Mouse (Mus musculus): ENCODE measurements at regions not wholly inside any gene's neighbourhood (a gene's known extent, or its start where the extent isn't known, plus 50 kb on each side); places are given as distances from the start of the nearest gene placed in this dataset.

DNA sequence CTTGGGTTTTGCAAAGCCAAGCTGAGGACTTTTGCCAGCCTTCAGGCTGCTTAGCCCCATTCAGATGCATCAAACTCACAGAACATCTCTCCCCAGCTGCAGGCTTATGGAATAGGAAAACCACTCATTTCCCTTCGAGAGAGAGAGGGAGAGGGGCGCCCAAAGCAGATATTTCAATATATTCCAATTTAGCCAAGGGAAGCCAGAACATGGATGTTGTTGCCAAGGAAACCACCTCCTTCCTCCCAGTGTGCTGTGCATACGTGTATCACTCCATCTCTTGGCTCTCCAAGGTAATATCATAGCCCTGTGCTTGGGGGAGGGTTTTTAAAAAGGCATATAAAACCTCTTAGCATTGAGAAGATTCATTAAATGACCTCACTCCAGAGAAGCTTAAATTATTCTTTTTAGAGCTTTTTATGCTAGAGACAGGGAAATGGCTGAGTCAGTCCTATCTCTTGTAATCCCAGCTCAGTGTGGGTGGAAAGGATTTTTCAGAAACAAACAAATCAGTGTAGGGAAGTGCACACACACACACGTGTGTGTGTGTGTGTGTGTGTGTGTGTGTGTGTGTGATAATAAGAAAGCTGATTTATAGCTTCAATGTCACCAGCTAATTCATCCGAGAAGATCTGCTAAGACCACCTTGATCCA lies 245.1 kb downstream of the Rps24 start:
- DNase-seq (ENCODE audit: low spot score in 2 of 2) = no peak

DNA sequence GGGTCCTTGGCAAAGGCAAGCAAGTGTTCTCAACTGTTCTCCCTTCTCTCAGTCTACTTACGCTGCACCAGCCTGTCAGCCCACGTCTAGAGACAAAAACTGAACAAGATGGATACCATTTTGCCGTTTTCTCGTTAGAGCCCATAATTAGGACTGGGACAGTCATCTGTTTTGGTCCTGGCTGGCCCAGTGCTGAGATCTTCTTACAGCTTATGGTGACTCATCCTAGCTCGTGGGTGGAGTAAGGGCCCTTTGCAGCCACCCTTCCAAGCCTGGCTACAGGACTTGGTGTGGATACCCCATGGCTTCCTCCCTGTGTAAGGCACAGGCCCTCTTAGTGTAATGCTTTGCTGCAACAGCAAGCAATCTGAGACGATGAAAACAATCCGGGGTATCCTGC lies 246.4 kb downstream of the Rps24 start:
- DNase-seq (ENCODE audit: low spot score in 2 of 2) = no peak

DNA sequence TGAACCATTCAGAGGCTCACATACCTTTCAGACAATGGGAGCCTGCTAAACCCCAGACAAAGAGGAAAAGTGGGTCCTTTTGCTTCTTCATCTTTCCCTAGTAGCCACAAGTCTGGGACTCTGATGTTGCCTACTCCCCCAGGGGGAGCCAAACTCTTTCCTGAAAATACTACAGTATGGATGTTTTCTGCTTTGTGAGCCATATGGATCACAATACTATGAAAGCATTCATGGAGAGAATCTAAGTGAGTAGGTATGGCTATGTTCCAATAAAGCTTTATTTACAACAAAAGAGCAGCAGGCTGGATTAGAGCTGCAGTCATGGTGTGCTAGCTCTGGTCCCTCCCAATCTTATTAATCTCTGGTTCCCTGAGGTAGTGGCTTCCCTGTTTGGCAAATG lies 251.9 kb downstream of the Rps24 start:
- DNase-seq (ENCODE audit: low spot score in 2 of 2) = no peak

- DNase-seq (ENCODE audit: low spot score in 2 of 2) = no peak
These were observed 257.5 kb downstream of the Rps24 start for GRCm38 (mm10) chr14:24744451-24744850.

GRCm38 (mm10) chr14:24745730-24746129 lies 258.8 kb downstream of the Rps24 start:
- no peak for DNase-seq (ENCODE audit: low spot score in 2 of 2)

DNA sequence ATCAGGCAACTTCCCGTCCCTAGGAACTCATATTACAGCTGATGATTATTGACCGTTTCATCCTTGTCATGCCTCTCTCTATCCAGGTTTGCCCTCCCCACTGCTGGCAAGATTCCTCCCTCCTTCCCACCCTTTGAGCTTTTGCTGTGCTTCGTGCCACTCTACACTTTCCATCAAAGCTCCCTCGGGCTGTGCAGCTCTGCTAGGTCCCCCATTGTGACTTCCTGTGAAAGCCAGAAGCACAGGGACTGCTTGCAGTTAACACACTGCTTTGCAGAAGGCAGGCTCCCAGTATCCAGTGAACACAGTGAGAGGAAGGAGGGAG lies 260.5 kb downstream of the Rps24 start:
- no peak for DNase-seq (ENCODE audit: low spot score in 2 of 2)

- DNase-seq (ENCODE audit: low spot score in 2 of 2) = no peak
These were observed 261.0 kb downstream of the Rps24 start for GRCm38 (mm10) chr14:24747796-24748496.

DNA sequence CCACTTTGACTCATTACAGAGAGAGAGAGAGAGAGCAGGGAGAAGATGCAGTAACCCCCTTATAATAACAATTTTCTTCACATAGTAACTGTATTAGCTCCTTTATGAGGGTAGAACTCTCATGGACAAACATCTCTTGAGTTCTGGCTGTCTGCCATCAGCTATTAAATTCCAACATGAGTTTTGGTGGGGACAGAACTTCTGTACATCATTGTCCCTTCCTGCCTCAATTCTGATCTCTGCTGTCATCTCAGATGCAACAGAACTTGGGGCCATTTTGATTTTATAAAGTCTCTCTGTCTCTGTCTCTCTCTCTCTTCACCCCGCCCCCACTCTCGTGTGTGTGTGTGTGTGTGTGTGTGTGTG lies 261.6 kb downstream of the Rps24 start:
- DNase-seq (ENCODE audit: low spot score in 2 of 2) = no peak

- DNase-seq (ENCODE audit: low spot score in 2 of 2) = no peak
These were observed 262.4 kb downstream of the Rps24 start for GRCm38 (mm10) chr14:24749313-24749712.

GRCm38 (mm10) chr14:24751227-24751626 lies 264.3 kb downstream of the Rps24 start:
- no peak for DNase-seq (ENCODE audit: low spot score in 2 of 2)

DNA sequence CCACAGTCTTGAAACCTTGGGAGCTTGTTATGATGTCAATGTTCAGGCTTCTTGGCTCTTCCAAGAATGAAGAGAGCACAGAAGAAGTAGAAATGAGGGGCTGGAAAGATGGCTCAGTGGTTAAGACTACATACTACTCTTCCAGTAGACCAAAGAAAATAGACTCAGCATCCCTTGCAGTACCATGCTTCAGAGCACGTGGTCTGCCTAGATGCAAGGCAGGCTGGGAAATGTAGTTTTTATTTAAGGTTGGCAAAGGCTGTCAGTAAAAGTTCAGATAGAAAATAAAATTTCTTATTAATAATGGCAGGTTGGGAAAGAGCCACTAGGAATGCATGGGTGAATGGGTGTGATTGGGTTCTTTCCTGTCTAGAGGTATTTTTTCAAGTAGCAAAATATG lies 267.8 kb downstream of the Rps24 start:
- no peak for DNase-seq (ENCODE audit: low spot score in 2 of 2)

DNA sequence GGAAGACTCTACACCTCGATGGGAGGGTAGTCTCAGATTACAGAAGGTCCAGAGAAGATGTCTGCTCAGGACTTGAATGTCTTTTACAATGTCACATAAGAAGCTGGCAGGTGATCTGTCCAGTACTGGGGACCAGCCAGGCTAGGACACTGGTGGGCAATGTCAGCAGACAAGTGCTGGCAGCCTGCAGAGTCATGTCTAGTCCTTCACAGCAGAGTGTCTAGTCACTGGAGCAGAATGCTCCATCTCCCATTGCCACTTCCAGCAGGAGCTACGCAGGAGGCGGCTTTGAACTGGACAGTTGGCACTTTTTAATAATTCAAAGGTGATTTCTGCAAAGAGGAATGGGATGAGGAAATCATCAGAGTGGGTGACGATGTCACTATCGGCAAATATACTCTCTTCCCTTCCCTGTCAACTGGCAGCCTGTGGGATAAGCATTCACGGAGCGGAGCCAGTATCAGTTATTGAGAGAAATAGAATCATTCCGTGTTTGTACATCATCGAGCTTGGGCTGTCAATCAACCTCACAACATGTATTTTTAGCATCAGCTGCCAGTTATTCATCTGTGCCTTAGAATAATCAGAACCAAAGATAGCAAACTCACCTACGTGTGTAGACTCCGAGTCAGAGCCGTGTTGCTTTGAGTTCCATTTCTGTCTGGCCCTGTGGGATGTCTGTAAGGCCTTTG lies 268.6 kb downstream of the Rps24 start:
- DNase-seq (ENCODE audit: low spot score in 2 of 2) = peak in 1 of 2 experiments; percentile 51

DNA sequence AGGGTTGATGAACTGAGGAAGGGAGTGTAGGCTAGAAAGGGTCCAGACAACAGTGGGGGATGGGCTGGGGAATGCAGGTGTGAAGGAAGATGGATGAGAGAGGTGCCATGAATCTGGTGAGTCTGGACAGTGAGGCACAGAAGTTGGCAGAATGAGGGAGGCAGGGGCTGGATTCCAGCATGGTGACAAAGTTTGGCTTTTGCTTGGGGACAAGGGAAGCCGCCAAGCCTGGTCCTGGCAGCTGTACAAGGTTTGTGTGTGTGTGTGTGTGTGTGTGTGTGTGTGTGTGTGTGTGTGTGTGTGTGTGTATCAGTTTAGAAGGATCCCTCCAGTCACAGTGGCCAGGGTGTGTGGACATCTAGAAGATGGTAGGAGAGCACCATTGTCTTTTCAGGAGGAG lies 270.4 kb downstream of the Rps24 start:
- DNase-seq (ENCODE audit: low spot score in 2 of 2) = peak; percentile 53 to 64

GRCm38 (mm10) chr14:24757843-24758242 lies 270.9 kb downstream of the Rps24 start:
- no peak for DNase-seq (ENCODE audit: low spot score in 2 of 2)

- no peak for DNase-seq (ENCODE audit: low spot score in 2 of 2)
These were observed 274.0 kb downstream of the Rps24 start for GRCm38 (mm10) chr14:24760926-24761325.

DNA sequence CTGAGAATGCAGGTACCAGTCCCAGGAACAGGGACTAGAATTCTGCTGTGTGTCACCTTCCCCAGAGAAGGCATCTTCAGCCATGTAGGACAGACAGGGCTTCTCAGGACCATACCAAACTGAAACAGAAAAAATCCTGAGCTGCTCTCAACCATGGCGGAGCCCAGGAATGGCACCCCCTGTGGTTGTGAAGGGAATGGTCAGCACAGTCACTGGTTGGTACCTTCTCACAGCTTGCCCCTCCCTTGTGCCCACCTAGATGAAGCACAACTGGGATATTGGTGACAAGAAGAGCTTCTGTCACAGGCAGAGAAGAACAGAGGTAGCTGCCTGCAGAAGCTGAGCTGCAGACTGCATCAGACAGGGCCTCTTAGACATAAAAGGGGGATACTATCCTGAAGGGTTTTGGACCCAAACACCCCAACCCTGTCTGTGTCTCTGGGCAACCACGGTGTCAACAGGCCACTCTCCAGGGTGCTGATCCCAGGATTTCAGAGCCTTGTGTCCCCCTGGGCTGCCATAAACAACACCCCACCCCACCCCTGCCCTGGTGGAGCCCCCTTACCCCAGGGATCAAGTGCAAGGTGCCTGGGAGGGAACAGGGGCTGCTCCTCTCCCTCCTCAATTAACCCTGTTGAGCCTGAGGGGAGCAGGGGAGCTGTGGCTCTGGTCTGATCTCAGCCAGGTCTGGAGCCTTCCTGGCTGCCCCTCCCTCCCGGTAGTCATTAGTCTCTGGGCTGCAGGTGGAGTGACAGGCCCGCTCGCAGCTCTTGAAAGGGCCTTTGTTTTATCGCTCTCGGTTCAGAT lies 275.7 kb downstream of the Rps24 start:
- no peak for DNase-seq (ENCODE audit: low spot score in 2 of 2)

GRCm38 (mm10) chr14:24763275-24763812 lies 276.4 kb downstream of the Rps24 start:
- no peak for DNase-seq (ENCODE audit: low spot score in 2 of 2)

DNA sequence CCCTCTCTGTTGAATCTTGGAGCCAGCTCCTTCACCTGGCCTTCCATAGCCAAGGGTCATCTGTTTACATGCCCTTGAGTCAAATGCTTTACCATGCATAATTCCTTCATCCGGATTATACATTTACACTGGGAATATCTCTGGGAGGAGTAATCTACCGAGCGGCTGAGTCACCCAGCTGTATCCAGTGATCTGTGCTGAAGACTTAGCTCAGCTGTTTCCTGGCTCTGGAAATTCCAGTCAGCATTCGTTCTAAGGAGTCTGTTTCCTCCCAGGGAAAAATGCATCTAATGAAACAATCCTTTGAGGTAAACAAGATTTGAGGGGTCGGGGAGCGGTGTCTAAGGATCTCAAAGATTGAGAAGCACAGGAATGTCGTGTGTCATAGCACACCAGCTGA lies 276.9 kb downstream of the Rps24 start:
- no peak for DNase-seq (ENCODE audit: low spot score in 2 of 2)

- no peak for DNase-seq (ENCODE audit: low spot score in 2 of 2)
These were observed 279.3 kb downstream of the Rps24 start for GRCm38 (mm10) chr14:24766260-24766659.

DNA sequence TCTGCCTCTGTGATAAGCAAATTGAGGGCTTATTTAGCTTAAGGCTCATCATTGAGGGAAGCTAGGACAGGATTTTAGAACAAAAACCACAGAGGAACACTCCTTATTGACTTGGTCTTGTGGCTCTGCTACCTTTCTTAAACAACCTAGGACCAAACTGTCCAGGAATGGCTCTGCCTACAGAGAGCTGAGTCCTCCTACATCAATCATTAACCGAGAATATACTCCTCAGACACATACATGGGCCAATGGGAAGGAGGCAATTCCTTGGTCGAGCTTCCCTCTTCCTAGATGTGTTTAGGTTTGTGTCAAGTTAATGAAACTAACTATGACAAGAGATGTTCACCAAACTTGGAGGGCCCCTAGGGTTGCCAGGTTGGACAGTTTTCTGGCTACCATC lies 279.8 kb downstream of the Rps24 start:
- no peak for DNase-seq (ENCODE audit: low spot score in 2 of 2)

GRCm38 (mm10) chr14:24767316-24767715 lies 280.4 kb downstream of the Rps24 start:
- DNase-seq (ENCODE audit: low spot score in 2 of 2) = no peak

GRCm38 (mm10) chr14:24767964-24768363 lies 281.0 kb downstream of the Rps24 start:
- DNase-seq (ENCODE audit: low spot score in 2 of 2) = no peak
